Mouse (Mus musculus): ENCODE results near the gene Klk1b1. TPM values are rescaled to one million over a fixed set of nuclear protein-coding genes. Genes with fewer than 3 reads are reported as not detected.

Klk1b1 gene
- polyA plus RNA-seq, 1 experiment from 2014 or later, result not detected

Other genes starting within 250 kb of the Klk1b1 start
- gene Klk12, start 197.9 kb upstream of the Klk1b1 start, polyA plus RNA-seq (2016; fragmentation: Nextera tagmentation; extraction: Ambion mirVana), result not detected in 2 replicates
- not detected in 2 replicates for gene Klk11, start 192.1 kb upstream of the Klk1b1 start, polyA plus RNA-seq (2016; fragmentation: Nextera tagmentation; extraction: Ambion mirVana)
- gene Klk10, start 185.7 kb upstream of the Klk1b1 start, polyA plus RNA-seq (2016; fragmentation: Nextera tagmentation; extraction: Ambion mirVana), result 0.55 and 0.77 TPM in 2 replicates
- gene Klk9, start 174.9 kb upstream of the Klk1b1 start, polyA plus RNA-seq (2016; fragmentation: Nextera tagmentation; extraction: Ambion mirVana), result 0.13 TPM in 1 of 2 replicates, not detected in the other
- gene Klk8, start 169.2 kb upstream of the Klk1b1 start, polyA plus RNA-seq (2016; fragmentation: Nextera tagmentation; extraction: Ambion mirVana), result 12.1 and 13.2 TPM in 2 replicates
- gene Klk7, start 155.5 kb upstream of the Klk1b1 start, polyA plus RNA-seq (2016; fragmentation: Nextera tagmentation; extraction: Ambion mirVana), result 0.11 TPM in 1 of 2 replicates, not detected in the other
- gene Klk6, start 142.3 kb upstream of the Klk1b1 start, polyA plus RNA-seq (2016; fragmentation: Nextera tagmentation; extraction: Ambion mirVana), result not detected in 2 replicates
- 0.12 TPM in 1 of 2 replicates, not detected in the other for gene Klk5, start 124.8 kb upstream of the Klk1b1 start, polyA plus RNA-seq (2016; fragmentation: Nextera tagmentation; extraction: Ambion mirVana)
- gene Klk4, start 85.6 kb upstream of the Klk1b1 start, polyA plus RNA-seq (2016; fragmentation: Nextera tagmentation; extraction: Ambion mirVana), result 0.41 TPM in 1 of 2 replicates, not detected in the other
- gene Klk15, start 33.0 kb upstream of the Klk1b1 start, polyA plus RNA-seq (2016; fragmentation: Nextera tagmentation; extraction: Ambion mirVana), result not detected in 2 replicates
- not detected in 2 replicates for gene Klk1b8, start 16.1 kb upstream of the Klk1b1 start, polyA plus RNA-seq (2016; fragmentation: Nextera tagmentation; extraction: Ambion mirVana)
- gene Klk1b9, start 9.3 kb downstream of the Klk1b1 start, polyA plus RNA-seq (2016; fragmentation: Nextera tagmentation; extraction: Ambion mirVana), result not detected in 2 replicates
- not detected in 2 replicates for gene Klk1b11, start 29.1 kb downstream of the Klk1b1 start, polyA plus RNA-seq (2016; fragmentation: Nextera tagmentation; extraction: Ambion mirVana)
- gene Klk1b26, start 45.4 kb downstream of the Klk1b1 start, polyA plus RNA-seq (2016; fragmentation: Nextera tagmentation; extraction: Ambion mirVana), result not detected in 2 replicates
- gene Klk1b27, start 85.5 kb downstream of the Klk1b1 start, polyA plus RNA-seq (2016; fragmentation: Nextera tagmentation; extraction: Ambion mirVana), result not detected in 2 replicates
- not detected in 2 replicates for gene Klk1b21, start 135.6 kb downstream of the Klk1b1 start, polyA plus RNA-seq (2016; fragmentation: Nextera tagmentation; extraction: Ambion mirVana)
- gene Klk1b22, start 145.9 kb downstream of the Klk1b1 start, polyA plus RNA-seq (2016; fragmentation: Nextera tagmentation; extraction: Ambion mirVana), result not detected in 2 replicates
- not detected in 2 replicates for gene Klk1b16, start 170.0 kb downstream of the Klk1b1 start, polyA plus RNA-seq (2016; fragmentation: Nextera tagmentation; extraction: Ambion mirVana)
- not detected in 2 replicates for gene Klk1b24, start 221.5 kb downstream of the Klk1b1 start, polyA plus RNA-seq (2016; fragmentation: Nextera tagmentation; extraction: Ambion mirVana)
- not detected in 2 replicates for gene Klk1b3, start 231.4 kb downstream of the Klk1b1 start, polyA plus RNA-seq (2016; fragmentation: Nextera tagmentation; extraction: Ambion mirVana)
- gene Klk1b4, start 240.7 kb downstream of the Klk1b1 start, polyA plus RNA-seq (2016; fragmentation: Nextera tagmentation; extraction: Ambion mirVana), result not detected in 2 replicates
- gene Klk1b5, start 249.2 kb downstream of the Klk1b1 start, polyA plus RNA-seq (2016; fragmentation: Nextera tagmentation; extraction: Ambion mirVana), result not detected in 2 replicates

Data from hindbrain, embryonic 10.5 days (tissue).